Mouse (Mus musculus) embryonic facial prominence, embryonic 11.5 days (tissue): Measurements from ENCODE around the gene Ift81. TPM values are rescaled to one million over a fixed set of nuclear protein-coding genes. Genes with fewer than 3 reads are reported as not detected.

Experiments
- ATAC-seq: fragments of 200-750 bp; cut with Nextera tagmentation; replicated peaks from 2 replicates; pipeline ENCODE4 v1.8.0; 2017; ENCODE audit warnings: low read depth; ENCODE audit not compliant: insufficient number of reproducible peaks, low FRiP score, low TSS enrichment
- DNase-seq: peaks from one replicate; pipeline ENCODE4 v3.0.0-alpha.2; 2015; ENCODE audit warnings: low spot score
- H3K27ac ChIP-seq: fragments of 300-500 bp; sonication (generic); replicated peaks from 2 replicates; pipeline ENCODE4 v1.5.1; 2014; ENCODE audit warnings: mild to moderate bottlenecking, low read depth, low read length, control low read depth
- H3K27me3 ChIP-seq: fragments of 300-500 bp; sonication (generic); 2 replicates; pipeline ENCODE4 v1.6.1; 2014; ENCODE audit warnings: mild to moderate bottlenecking, low read length, moderate library complexity, mixed read lengths; ENCODE audit not compliant: control insufficient read depth, insufficient read depth
- H3K36me3 ChIP-seq: fragments of 300-500 bp; sonication (generic); replicated peaks from 2 replicates; pipeline ENCODE4 v1.6.1; 2014; ENCODE audit warnings: low read depth, mild to moderate bottlenecking, low read length, moderate library complexity, mixed read lengths; ENCODE audit not compliant: control insufficient read depth, insufficient read depth
- H3K4me1 ChIP-seq: fragments of 300-500 bp; sonication (generic); 2 replicates; pipeline ENCODE4 v1.6.1; 2014; ENCODE audit warnings: low read length, mixed read lengths; ENCODE audit not compliant: control insufficient read depth, insufficient read depth
- H3K4me2 ChIP-seq: fragments of 300-500 bp; sonication (generic); 2 replicates; pipeline ENCODE4 v1.6.1; 2014; ENCODE audit warnings: low read depth, mild to moderate bottlenecking, control low read depth, low read length, moderate library complexity
- H3K4me3 ChIP-seq: fragments of 300-500 bp; sonication (generic); 2 replicates; pipeline ENCODE4 v1.5.1; 2014; ENCODE audit warnings: low read depth, low read length, control low read depth
- H3K9ac ChIP-seq: fragments of 300-500 bp; sonication (generic); replicated peaks from 2 replicates; pipeline ENCODE4 v1.6.1; 2014; ENCODE audit warnings: mild to moderate bottlenecking, control low read depth, low read length
- H3K9me3 ChIP-seq: fragments of 300-500 bp; sonication (generic); replicated peaks from 2 replicates; pipeline ENCODE4 v1.6.1; 2016; ENCODE audit warnings: mild to moderate bottlenecking, low read length, inconsistent platforms, mixed read lengths; ENCODE audit not compliant: control insufficient read depth
- WGBS: fragments of 180-500 bp; shearing (Covaris S2); extraction: QIAGEN DNeasy Blood & Tissue Kit; methylation state at CpG from one replicate; pipeline ENCODE4 v1.1.7; 2014; 5-methylcytosine and 5-hydroxymethylcytosine counted together
- polyA plus RNA-seq: library from polyadenylated mRNA; unstranded; fragments of >200 nt; fragmentation: Nextera tagmentation; extraction: Ambion mirVana; gene quantifications from 2 replicates; pipeline ENCODE4 v1.2.1, GENCODE M21; 2014

Ift81 gene
- polyA plus RNA-seq, 1 experiment from 2014 or later: 39.6 TPM

GRCm38 (mm10) chr5:122541871-122542270, 72.4 kb downstream of the Ift81 start:
- no peaks in the 10 kb centered on the region for H3K4me1 ChIP-seq
- no peaks in the 10 kb centered on the region for H3K9me3 ChIP-seq
- H3K9ac ChIP-seq: no peak overlapping the region
- H3K4me2 ChIP-seq: no peak overlapping the region
- ATAC-seq: no peak
- no peak for DNase-seq
- WGBS: 90% methylated on average over 8 of the region's 8 CpGs
- H3K4me3 ChIP-seq: no peak overlapping the region
- H3K36me3 ChIP-seq: no peaks in the 10 kb centered on the region; the same call in 1 of the 2 replicates
- no peaks in the 10 kb centered on the region for H3K27me3 ChIP-seq
- no peak overlapping the region for H3K27ac ChIP-seq

GRCm38 (mm10) chr5:122538077-122538476, 76.2 kb downstream of the Ift81 start:
- Histone ChIP-seq H3K27me3 (no peaks in the 10 kb centered on the region), H3K36me3 (no peaks in the 10 kb centered on the region; the same call in 1 of the 2 replicates), H3K9me3 (no peaks in the 10 kb centered on the region), H3K9ac (no peak overlapping the region), H3K4me3 (no peak overlapping the region), H3K4me1 (no peaks in the 10 kb centered on the region), H3K4me2 (no peak overlapping the region), H3K27ac (no peak overlapping the region)
- ATAC-seq: no peak
- DNase-seq: no peak
- 93% methylated on average over 11 of the region's 11 CpGs for WGBS

- no peak for DNase-seq
- no peak overlapping the region for H3K4me3 ChIP-seq
- no peaks in the 10 kb centered on the region for H3K9me3 ChIP-seq
- no peak for ATAC-seq
- no peak overlapping the region for H3K4me2 ChIP-seq
- H3K4me1 ChIP-seq: no peaks in the 10 kb centered on the region
- 95% methylated on average over 5 of the region's 5 CpGs for WGBS
- H3K27ac ChIP-seq: no peak overlapping the region
- no peak overlapping the region for H3K9ac ChIP-seq
- H3K36me3 ChIP-seq: no peaks in the 10 kb centered on the region; the same call in 1 of the 2 replicates
- H3K27me3 ChIP-seq: no peaks in the 10 kb centered on the region
Measured at GRCm38 (mm10) chr5:122537654-122538053, 76.7 kb downstream of the Ift81 start.

- Histone ChIP-seq H3K27me3 (no peaks in the 10 kb centered on the region), H3K27ac (no peak overlapping the region), H3K4me2 (no peak overlapping the region), H3K36me3 (no peaks in the 10 kb centered on the region; the same call in 1 of the 2 replicates), H3K4me1 (peaks cover 2% of the 10 kb centered on the region; the same call in 1 of the 2 replicates), H3K9ac (no peak overlapping the region), H3K9me3 (no peaks in the 10 kb centered on the region), H3K4me3 (no peak overlapping the region)
- no peak for DNase-seq
- ATAC-seq: no peak
- WGBS: 90% methylated on average over 8 of the region's 8 CpGs
Measured at GRCm38 (mm10) chr5:122533884-122534283, 80.4 kb downstream of the Ift81 start.

- DNase-seq: no peak
- H3K9me3 ChIP-seq: no peaks in the 10 kb centered on the region
- WGBS: 78% methylated on average over 9 of the region's 9 CpGs
- H3K27me3 ChIP-seq: no peaks in the 10 kb centered on the region
- ATAC-seq: no peak
- no peak overlapping the region for H3K4me3 ChIP-seq
- no peak overlapping the region for H3K9ac ChIP-seq
- no peak overlapping the region for H3K27ac ChIP-seq
- H3K4me1 ChIP-seq: peaks cover 13% of the 10 kb centered on the region
- no peak overlapping the region for H3K4me2 ChIP-seq
- H3K36me3 ChIP-seq: no peaks in the 10 kb centered on the region
Measured at GRCm38 (mm10) chr5:122529913-122530604, 84.3 kb downstream of the Ift81 start.

- no peak overlapping the region; the same call in 1 of the 2 replicates for H3K27ac ChIP-seq
Measured at GRCm38 (mm10) chr5:122529316-122529715, 85.0 kb downstream of the Ift81 start.

GRCm38 (mm10) chr5:122528591-122528990, 85.7 kb downstream of the Ift81 start:
- H3K9me3 ChIP-seq: no peaks in the 10 kb centered on the region
- 59% methylated on average over 3 of the region's 3 CpGs for WGBS
- H3K36me3 ChIP-seq: no peaks in the 10 kb centered on the region
- no peak for ATAC-seq
- DNase-seq: no peak
- H3K9ac ChIP-seq: no peak overlapping the region
- H3K4me2 ChIP-seq: no peak overlapping the region
- H3K4me1 ChIP-seq: peaks cover 13% of the 10 kb centered on the region
- H3K27me3 ChIP-seq: no peaks in the 10 kb centered on the region
- no peak overlapping the region for H3K4me3 ChIP-seq
- peak overlapping the region; percentile 82 for H3K27ac ChIP-seq

More at GRCm38 (mm10) chr5:122529316-122529715, 85.0 kb downstream of the Ift81 start:
- H3K4me3 ChIP-seq: no peak overlapping the region
- no peaks in the 10 kb centered on the region for H3K27me3 ChIP-seq
- no peaks in the 10 kb centered on the region for H3K36me3 ChIP-seq
- no peak overlapping the region for H3K4me2 ChIP-seq
- ATAC-seq: no peak
- H3K9ac ChIP-seq: no peak overlapping the region
- H3K9me3 ChIP-seq: no peaks in the 10 kb centered on the region
- peaks cover 13% of the 10 kb centered on the region for H3K4me1 ChIP-seq
- DNase-seq: no peak
- WGBS: 69% methylated on average over 3 of the region's 3 CpGs

- H3K9me3 ChIP-seq: no peaks in the 10 kb centered on the region
- WGBS: 27% methylated on average over 11 of the region's 11 CpGs
- 0 out of 2 replicates have a peak overlapping the region, but pooled peaks have one; percentile 4 for H3K9ac ChIP-seq
- DNase-seq: peak; percentile 88
- H3K27me3 ChIP-seq: no peaks in the 10 kb centered on the region
- H3K4me3 ChIP-seq: no peak overlapping the region
- peak overlapping the region; percentile 82 for H3K27ac ChIP-seq
- ATAC-seq: 0 out of 2 replicates have a peak, but pooled peaks have one; percentile 63
- H3K4me1 ChIP-seq: peaks cover 13% of the 10 kb centered on the region
- H3K4me2 ChIP-seq: peak overlapping the region; percentile 30; the same call in 1 of the 2 replicates
- no peaks in the 10 kb centered on the region for H3K36me3 ChIP-seq
Measured at GRCm38 (mm10) chr5:122527761-122528160, 86.6 kb downstream of the Ift81 start.
